ENCODE assay signal across 8 mouse cellular contexts in genomic region chr1:191182431-191183162, GRCm38 (mm10). TPM values are rescaled to one million over a fixed set of nuclear protein-coding genes. Genes with fewer than 3 reads are reported as not detected.
DNase-seq lines count a peak whose midpoint lies in the region; ATAC-seq lines count a peak whose summit lies in the region.

No protein-coding gene starts in this region.

- ATAC-seq in embryonic facial prominence, embryonic 15.5 days (ENCODE audit: insufficient number of reproducible peaks, low FRiP score, low TSS enrichment, low read depth): no peak; the same call in 1 of the 2 replicates
- peak; percentile 52 for ATAC-seq in heart, embryonic 16.5 days (replicated peaks; ENCODE audit: extremely low read depth, insufficient read depth, low FRiP score)

- peak overlapping the region; percentile 100 for H3K4me2 ChIP-seq in embryonic facial prominence, embryonic 15.5 days (replicated peaks)
- peak overlapping the region; percentile 99 for H3K4me2 ChIP-seq in heart, embryonic 16.5 days (ENCODE audit: low read depth, low read length)

- WGBS in embryonic facial prominence, embryonic 15.5 days: under 1% methylated on average over 61 of the region's 61 CpGs
- under 1% methylated on average over 61 of the region's 61 CpGs for WGBS in heart, embryonic 16.5 days

- H3K27me3 ChIP-seq in embryonic facial prominence, embryonic 15.5 days: peaks cover 66% of the 10 kb centered on the region
- H3K27me3 ChIP-seq in heart, embryonic 16.5 days (ENCODE audit: control insufficient read depth, insufficient read depth, low read length): peaks cover 5% of the 10 kb centered on the region

- peak overlapping the region; percentile 69 for H3K27ac ChIP-seq in embryonic facial prominence, embryonic 15.5 days (replicated peaks)
- H3K27ac ChIP-seq in heart, embryonic 16.5 days (ENCODE audit: low read length): peak overlapping the region; percentile 90

- H3K36me3 ChIP-seq in embryonic facial prominence, embryonic 15.5 days: no peaks in the 10 kb centered on the region
- no peaks in the 10 kb centered on the region for H3K36me3 ChIP-seq in heart, embryonic 16.5 days (ENCODE audit: control insufficient read depth, insufficient read depth)

- H3K9me3 ChIP-seq in embryonic facial prominence, embryonic 15.5 days (replicated peaks): no peaks in the 10 kb centered on the region
- no peaks in the 10 kb centered on the region for H3K9me3 ChIP-seq in heart, embryonic 16.5 days (replicated peaks; ENCODE audit: control insufficient read depth, low read length)

- H3K9ac ChIP-seq in embryonic facial prominence, embryonic 15.5 days: peak overlapping the region; percentile 48
- peak overlapping the region; percentile 86 for H3K9ac ChIP-seq in heart, embryonic 16.5 days (ENCODE audit: low read length)

- H3K4me1 ChIP-seq in embryonic facial prominence, embryonic 15.5 days: peaks cover 65% of the 10 kb centered on the region
- peaks cover 48% of the 10 kb centered on the region for H3K4me1 ChIP-seq in heart, embryonic 16.5 days (ENCODE audit: control insufficient read depth, insufficient read depth, low read length)

- H3K4me3 ChIP-seq in embryonic facial prominence, embryonic 15.5 days (replicated peaks): peak overlapping the region; percentile 61
- peak overlapping the region; percentile 70 for H3K4me3 ChIP-seq in heart, embryonic 16.5 days (ENCODE audit: low read length)

- peak; percentile 53 for DNase-seq in CD4-positive, CD25-positive, alpha-beta regulatory T cell, adult 2 months (ENCODE audit: low read depth, low spot score)
- DNase-seq in adrenal gland, postnatal 25 days: peak; percentile 73
- DNase-seq in kidney, postnatal 10 days: peak; percentile 85
- DNase-seq in lung, postnatal 14 days: peak; percentile 75
- peak; percentile 43 for DNase-seq in ovary, postnatal 14 days (ENCODE audit: low spot score)
- no peak for DNase-seq in thymus, postnatal 4 days

RNA-seq across cellular contexts. Expression of gene Fam71a, which starts 18.0 kb away (rescaled TPM):
- total RNA-seq in adrenal gland, postnatal 25 days (2021): not detected in 2 replicates
- polyA plus RNA-seq in embryonic facial prominence, embryonic 15.5 days (2015; fragmentation: Nextera tagmentation; extraction: Ambion mirVana): not detected in 2 replicates
- polyA plus RNA-seq in heart, embryonic 16.5 days (2015; fragmentation: Nextera tagmentation; extraction: Ambion mirVana): not detected in 2 replicates

RNA-seq across cellular contexts. Expression of gene Atf3, which starts 35.2 kb away (rescaled TPM):
- total RNA-seq in adrenal gland, postnatal 25 days (2021): 0.67 TPM in 1 of 2 replicates, not detected in the other
- polyA plus RNA-seq in embryonic facial prominence, embryonic 15.5 days (2015; fragmentation: Nextera tagmentation; extraction: Ambion mirVana): 5.2 and 5.8 TPM in 2 replicates
- polyA plus RNA-seq in heart, embryonic 16.5 days (2015; fragmentation: Nextera tagmentation; extraction: Ambion mirVana): 14.6 and 16.8 TPM in 2 replicates
